Mouse (Mus musculus) bone marrow, adult 2 months (tissue): ENCODE measurements around the gene Pnpla5.

ENCODE experiments used
- CTCF ChIP-seq: fragments of 200-500 bp; IDR thresholded peaks from 2 replicates; pipeline ENCODE4 v1.5.1; 2011; ENCODE audit warnings: low read length, control low read depth; ENCODE audit not compliant: control insufficient read depth, insufficient read depth
- POLR2A ChIP-seq: fragments of 200-500 bp; IDR thresholded peaks from 2 replicates; pipeline ENCODE4 v1.6.1; 2011; ENCODE audit warnings: low read depth, mild to moderate bottlenecking, control low read depth, low read length, borderline replicate concordance; ENCODE audit not compliant: control insufficient read depth

GRCm38 (mm10) chr15:84070116-84070676 lies 52.8 kb downstream of the Pnpla5 start:
- no peak for TF ChIP-seq POLR2A
- TF ChIP-seq CTCF: no peak
